Mouse (Mus musculus): ENCODE measurements around the gene Snrnp27.

GRCm38 (mm10) chr6:86681289-86681688, 3.0 kb downstream of the Snrnp27 start:
- TF ChIP-seq EP300 (IDR thresholded peaks at IDR 0.05; ENCODE audit: low read depth) (no peak), CTCF (IDR thresholded peaks at IDR 0.05; ENCODE audit: low read depth) (no peak)
